Mouse (Mus musculus) hindbrain, embryonic 15.5 days (tissue): Measurements from ENCODE around the gene Gm49361. TPM values are rescaled to one million over a fixed set of nuclear protein-coding genes. Genes with fewer than 3 reads are reported as not detected.

Experiments used
- ATAC-seq: fragments of 200-750 bp; cut with Nextera tagmentation; 2 replicates; pipeline ENCODE4 v1.8.0; 2017; ENCODE audit warnings: low read depth, moderate number of reproducible peaks, moderate TSS enrichment; ENCODE audit not compliant: low FRiP score
- H3K27ac ChIP-seq: fragments of 300-500 bp; sonication (generic); replicated peaks from 2 replicates; pipeline ENCODE4 v1.5.1; 2015; ENCODE audit warnings: mild to moderate bottlenecking, inconsistent platforms
- H3K27me3 ChIP-seq: fragments of 300-500 bp; sonication (generic); 2 replicates; pipeline ENCODE4 v1.6.1; 2015; ENCODE audit warnings: control low read depth, inconsistent platforms
- H3K36me3 ChIP-seq: fragments of 300-500 bp; sonication (generic); 2 replicates; pipeline ENCODE4 v1.6.1; 2015; ENCODE audit warnings: control low read depth, inconsistent platforms
- H3K4me1 ChIP-seq: fragments of 300-500 bp; sonication (generic); replicated peaks from 2 replicates; pipeline ENCODE4 v1.6.1; 2015; ENCODE audit warnings: control low read depth, inconsistent platforms
- H3K4me2 ChIP-seq: fragments of 300-500 bp; sonication (generic); 2 replicates; pipeline ENCODE4 v1.6.1; 2015; ENCODE audit warnings: moderate library complexity, mild to moderate bottlenecking, inconsistent platforms
- H3K4me3 ChIP-seq: fragments of 300-500 bp; sonication (generic); 2 replicates; pipeline ENCODE4 v1.5.1; 2015; ENCODE audit warnings: mild to moderate bottlenecking, inconsistent platforms
- H3K9ac ChIP-seq: fragments of 300-500 bp; sonication (generic); 2 replicates; pipeline ENCODE4 v1.6.1; 2015; ENCODE audit warnings: inconsistent platforms
- H3K9me3 ChIP-seq: fragments of 300-500 bp; sonication (generic); 2 replicates; pipeline ENCODE4 v1.6.1; 2016; ENCODE audit warnings: control low read depth, inconsistent platforms
- WGBS: fragments of 180-500 bp; shearing (Covaris S2); methylation state at CpG from one replicate; pipeline ENCODE4 v1.1.7; 2015; 5-methylcytosine and 5-hydroxymethylcytosine counted together
- polyA plus RNA-seq: library from polyadenylated mRNA; unstranded; fragments of >200 nt; fragmentation: Nextera tagmentation; extraction: Ambion mirVana; gene quantifications from 2 replicates; pipeline ENCODE4 v1.2.1, GENCODE M21; 2015

Gm49361 gene
- polyA plus RNA-seq, result not detected in 2 replicates

DNA sequence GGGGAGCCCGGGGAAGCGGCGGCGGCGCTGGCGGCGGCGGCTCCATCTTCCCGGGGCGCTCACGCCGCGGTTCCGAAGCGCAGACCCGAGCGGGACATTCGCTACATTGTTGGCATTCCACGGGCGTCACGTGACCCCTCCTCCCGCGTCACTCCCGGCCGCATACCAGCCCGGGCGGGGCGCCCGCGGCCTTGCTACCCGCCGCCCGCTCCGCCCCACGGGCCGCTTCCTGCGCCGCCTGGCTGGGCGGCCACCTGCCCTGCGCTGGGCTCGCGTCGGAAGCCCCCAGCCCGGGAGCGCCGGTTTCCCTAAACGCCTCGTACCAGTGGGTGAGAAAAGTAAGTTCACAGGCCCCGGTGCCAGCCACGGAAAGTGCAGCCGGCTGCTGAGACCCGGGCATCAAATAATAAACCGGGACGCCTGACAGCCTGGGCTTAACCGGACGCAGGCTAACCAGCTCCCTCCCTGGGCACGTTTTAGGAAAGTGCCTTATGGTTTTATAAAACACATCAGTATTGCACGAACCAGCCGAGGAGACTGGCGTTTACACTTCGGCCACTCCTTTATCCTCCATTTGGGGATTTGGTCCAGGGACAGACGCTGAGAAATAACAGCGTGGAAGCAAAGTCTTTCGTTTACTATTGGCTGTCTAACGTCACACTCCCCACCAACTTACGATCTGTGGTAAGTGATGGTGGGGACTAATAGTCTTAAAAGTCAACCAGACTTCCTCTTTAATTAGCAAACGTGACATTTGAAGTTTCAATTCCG, at the start of gene Gm49361:
Gm49361 (minus strand) TSS at position 103 of the 771 bp plus-strand sequence.
- no peaks in the 10 kb centered on the region for H3K36me3 ChIP-seq

DNA sequence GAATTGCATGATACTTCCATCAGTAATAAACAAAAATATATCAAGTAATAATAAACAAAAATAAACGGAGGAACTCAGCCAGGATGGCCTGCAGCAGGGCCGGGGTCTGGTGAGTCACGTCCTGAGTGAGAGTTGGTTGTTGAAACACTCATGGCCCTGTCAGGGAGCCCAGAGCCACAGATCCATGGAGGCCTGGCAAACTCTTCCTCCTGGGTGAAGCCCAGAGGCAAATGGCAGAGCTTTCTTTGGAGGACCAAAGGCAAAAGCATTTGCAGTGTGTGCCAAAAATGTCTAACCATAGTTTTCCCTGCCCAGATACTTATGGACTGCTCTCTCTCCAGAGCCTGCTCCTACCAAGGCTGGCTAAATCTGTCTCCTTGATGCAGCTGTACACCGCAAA, 45.3 kb upstream of the Gm49361 start:
- H3K4me2 ChIP-seq, result no peak overlapping the region
- 87% methylated on average over 4 of the region's 4 CpGs for WGBS
- H3K27me3 ChIP-seq, result no peaks in the 10 kb centered on the region
- H3K9ac ChIP-seq, result no peak overlapping the region
- no peaks in the 10 kb centered on the region for H3K9me3 ChIP-seq
- no peak overlapping the region for H3K4me3 ChIP-seq
- no peak for ATAC-seq
- no peak overlapping the region for H3K27ac ChIP-seq
- no peaks in the 10 kb centered on the region for H3K4me1 ChIP-seq
- no peaks in the 10 kb centered on the region for H3K36me3 ChIP-seq

More for the DNA sequence above, at the start of gene Gm49361:
- ATAC-seq, result peak; percentile 91
- Histone ChIP-seq H3K4me3 (peak within 1 kb of the TSS; percentile 85), H3K4me2 (peak within 1 kb of the TSS; percentile 88), H3K4me1 (peaks cover 29% of the 10 kb centered on the region), H3K27me3 (no peaks in the 10 kb centered on the region), H3K9me3 (no peaks in the 10 kb centered on the region), H3K9ac (peak within 1 kb of the TSS; percentile 67), H3K27ac (peak within 1 kb of the TSS; percentile 80)
- under 1% methylated on average over 58 of the region's 68 CpGs for WGBS

DNA sequence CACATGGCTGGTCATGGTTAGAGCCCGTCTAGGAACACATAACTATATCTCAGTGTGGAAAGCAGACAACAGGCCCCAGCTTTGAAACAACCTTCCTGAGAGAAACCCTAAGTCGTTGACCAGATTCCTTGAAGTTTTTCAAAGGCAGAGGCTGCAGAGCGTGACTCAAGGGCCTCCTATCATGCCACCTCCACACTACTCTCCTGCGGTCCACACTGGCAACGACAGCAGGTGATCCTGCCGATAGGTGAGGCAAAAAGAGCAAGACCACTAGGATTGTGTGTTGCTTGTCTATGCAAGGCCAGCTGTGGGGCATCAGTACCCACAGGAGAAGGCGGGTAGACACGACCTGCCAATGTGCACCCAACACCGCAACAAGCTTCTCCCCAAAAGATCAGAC, 43.9 kb upstream of the Gm49361 start:
- Histone ChIP-seq H3K36me3 (no peaks in the 10 kb centered on the region), H3K4me2 (no peak overlapping the region), H3K9me3 (no peaks in the 10 kb centered on the region), H3K4me1 (no peaks in the 10 kb centered on the region), H3K4me3 (no peak overlapping the region), H3K27ac (no peak overlapping the region), H3K27me3 (no peaks in the 10 kb centered on the region), H3K9ac (no peak overlapping the region)
- ATAC-seq, result no peak
- 93% methylated on average over 9 of the region's 9 CpGs for WGBS

DNA sequence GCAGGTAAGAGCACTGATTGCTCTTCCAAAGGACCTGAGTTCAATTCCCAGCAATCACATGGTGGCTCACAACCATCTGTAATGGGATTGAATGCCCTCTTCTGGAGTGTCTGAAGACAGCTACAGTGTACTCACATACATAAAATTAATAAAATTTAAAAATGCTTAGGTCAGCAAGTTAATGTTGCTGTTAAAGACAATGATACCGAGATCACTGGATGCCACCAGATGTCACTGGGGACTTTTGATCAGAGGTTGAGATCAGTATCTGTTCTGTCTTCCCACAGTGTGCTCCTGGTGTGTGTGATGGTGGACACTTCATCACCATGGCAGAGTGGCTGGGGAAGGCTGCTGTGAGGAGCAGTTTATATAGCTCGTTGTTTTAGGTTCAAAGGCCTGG, 43.4 kb upstream of the Gm49361 start:
- Histone ChIP-seq H3K27me3 (no peaks in the 10 kb centered on the region), H3K4me1 (no peaks in the 10 kb centered on the region), H3K4me2 (no peak overlapping the region), H3K9me3 (no peaks in the 10 kb centered on the region), H3K9ac (no peak overlapping the region), H3K4me3 (no peak overlapping the region), H3K27ac (no peak overlapping the region), H3K36me3 (no peaks in the 10 kb centered on the region)
- ATAC-seq, result no peak
- 81% methylated on average over 2 of the region's 2 CpGs for WGBS

DNA sequence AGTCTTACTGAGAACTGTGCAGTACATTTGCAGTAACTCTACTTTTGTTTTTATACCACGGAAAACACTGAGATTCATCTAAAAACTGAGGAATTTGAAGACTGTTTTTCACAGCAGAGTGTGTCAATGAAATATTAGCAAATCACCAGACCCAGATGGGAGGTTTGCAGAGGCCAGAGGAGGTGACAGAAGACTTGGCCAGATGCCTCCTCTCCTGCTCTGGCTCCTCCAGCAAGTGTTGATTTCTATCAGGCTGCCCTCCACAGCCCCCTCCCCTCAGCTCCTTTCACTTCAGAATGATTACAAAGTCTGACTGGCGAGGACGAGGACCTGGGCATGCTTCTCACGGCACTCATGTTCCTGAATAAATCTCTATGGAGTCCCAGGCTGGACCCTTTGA, 41.5 kb upstream of the Gm49361 start:
- Histone ChIP-seq H3K36me3 (no peaks in the 10 kb centered on the region), H3K4me2 (no peak overlapping the region), H3K9me3 (no peaks in the 10 kb centered on the region), H3K27me3 (no peaks in the 10 kb centered on the region), H3K9ac (no peak overlapping the region), H3K4me1 (no peaks in the 10 kb centered on the region), H3K4me3 (no peak overlapping the region), H3K27ac (no peak overlapping the region)
- WGBS, result 62% methylated on average over 4 of the region's 4 CpGs
- no peak for ATAC-seq

DNA sequence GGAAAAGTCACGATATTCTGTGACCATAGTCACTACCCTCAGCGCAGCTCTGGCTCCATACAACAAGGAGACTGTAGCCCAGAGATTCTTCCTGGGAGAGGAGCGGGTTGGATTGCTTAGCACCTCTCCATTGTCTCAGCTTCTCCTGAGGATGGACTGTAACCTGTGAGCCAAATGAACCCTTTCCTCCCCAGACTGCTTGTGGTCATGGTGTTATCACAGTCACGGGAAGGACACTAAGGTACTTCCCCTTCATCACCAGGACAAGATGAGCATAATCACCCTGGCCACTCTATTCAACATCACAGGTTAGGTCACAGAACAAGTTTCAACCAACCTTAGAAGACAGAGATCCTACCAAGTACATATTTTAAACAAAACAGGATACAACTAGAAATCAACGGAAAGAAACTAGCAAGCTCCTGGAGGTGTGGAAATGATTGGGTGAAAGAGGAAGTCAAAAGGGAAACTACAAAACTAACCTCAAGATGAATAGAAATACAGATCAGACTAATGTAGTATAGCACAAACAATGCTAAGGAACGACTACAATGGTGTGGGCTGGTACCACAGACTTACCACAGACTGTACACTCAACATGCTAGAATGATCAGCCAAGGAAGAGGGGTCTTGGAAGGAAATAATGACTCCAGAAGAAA, 26.4 kb upstream of the Gm49361 start:
- Histone ChIP-seq H3K9ac (no peak overlapping the region), H3K9me3 (no peaks in the 10 kb centered on the region), H3K27me3 (no peaks in the 10 kb centered on the region), H3K4me3 (no peak overlapping the region), H3K36me3 (no peaks in the 10 kb centered on the region), H3K4me1 (no peaks in the 10 kb centered on the region), H3K27ac (no peak overlapping the region), H3K4me2 (no peak overlapping the region)
- 84% methylated on average over 6 of the region's 6 CpGs for WGBS
- ATAC-seq, result no peak

DNA sequence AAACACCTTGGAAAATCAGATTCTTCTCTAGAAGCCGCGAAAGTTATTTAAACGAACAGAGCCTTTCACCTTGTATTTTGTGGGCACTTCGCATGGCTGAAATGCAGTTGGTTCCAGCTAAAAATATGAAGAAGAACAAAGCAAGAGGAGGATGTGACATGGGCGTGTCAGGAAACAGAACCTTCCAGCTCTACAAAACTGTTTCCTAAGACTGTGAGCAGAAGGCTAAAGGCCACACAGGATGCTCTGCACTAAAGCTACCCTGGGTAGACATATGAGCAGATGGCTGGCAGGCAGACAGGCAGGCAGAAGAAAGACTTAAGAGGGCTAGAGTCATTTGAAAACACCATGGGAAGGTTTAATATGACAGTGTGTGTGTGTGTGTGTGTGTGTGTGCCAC, 23.2 kb upstream of the Gm49361 start:
- Histone ChIP-seq H3K27me3 (no peaks in the 10 kb centered on the region), H3K36me3 (no peaks in the 10 kb centered on the region), H3K27ac (no peak overlapping the region), H3K9ac (no peak overlapping the region), H3K4me2 (no peak overlapping the region), H3K4me3 (no peak overlapping the region), H3K9me3 (no peaks in the 10 kb centered on the region), H3K4me1 (no peaks in the 10 kb centered on the region)
- WGBS, result 97% methylated on average over 5 of the region's 5 CpGs
- no peak for ATAC-seq

DNA sequence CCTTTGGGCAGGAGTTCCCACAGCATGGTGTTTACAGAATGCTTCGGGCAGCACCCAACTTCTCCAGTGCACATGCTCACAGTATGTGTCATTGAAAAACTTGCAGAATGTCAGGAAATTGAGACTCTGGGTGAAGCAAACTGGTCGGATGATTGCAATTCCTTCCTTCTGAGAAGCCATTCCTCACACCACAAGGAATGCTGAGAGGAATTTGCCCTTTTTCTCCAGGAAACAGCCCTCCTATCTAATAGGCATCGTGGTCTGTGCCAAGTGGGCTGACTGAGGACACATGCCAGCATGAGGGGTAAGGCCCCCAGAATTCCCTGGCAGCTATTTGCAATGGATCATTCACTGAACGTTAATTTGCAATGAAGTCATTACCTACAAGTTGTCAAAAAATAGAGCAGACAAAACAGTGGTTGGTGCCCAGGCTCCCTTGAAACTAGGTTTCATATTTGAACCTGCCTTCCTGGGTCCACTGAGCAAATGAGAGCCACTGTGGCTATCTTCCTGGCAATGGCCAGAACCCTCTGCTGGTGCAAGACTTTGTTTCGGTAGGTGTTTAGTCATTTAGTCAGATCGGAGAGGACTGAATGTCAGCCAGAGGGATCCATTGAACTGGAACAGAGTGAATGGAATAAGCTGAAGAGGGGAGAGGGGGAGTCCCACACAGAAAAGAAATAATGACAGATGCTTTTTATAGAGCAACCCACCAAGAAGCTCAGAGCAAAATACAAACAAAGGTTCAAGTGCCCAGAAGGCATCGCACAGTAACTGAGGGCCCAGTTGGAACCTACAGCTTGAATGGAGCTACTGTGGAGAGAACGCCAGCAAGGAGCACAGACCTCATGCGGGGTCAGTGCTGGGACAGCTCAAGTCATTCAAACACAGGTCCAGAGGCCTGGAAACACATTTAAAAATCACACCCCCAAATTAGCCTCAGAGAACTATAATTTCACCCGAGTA, 14.8 kb upstream of the Gm49361 start:
- Histone ChIP-seq H3K4me3 (no peak overlapping the region), H3K36me3 (no peaks in the 10 kb centered on the region), H3K4me2 (no peak overlapping the region), H3K9me3 (no peaks in the 10 kb centered on the region), H3K4me1 (no peaks in the 10 kb centered on the region), H3K27ac (no peak overlapping the region), H3K27me3 (no peaks in the 10 kb centered on the region), H3K9ac (no peak overlapping the region)
- ATAC-seq, result no peak
- 40% methylated on average over 10 of the region's 10 CpGs for WGBS

DNA sequence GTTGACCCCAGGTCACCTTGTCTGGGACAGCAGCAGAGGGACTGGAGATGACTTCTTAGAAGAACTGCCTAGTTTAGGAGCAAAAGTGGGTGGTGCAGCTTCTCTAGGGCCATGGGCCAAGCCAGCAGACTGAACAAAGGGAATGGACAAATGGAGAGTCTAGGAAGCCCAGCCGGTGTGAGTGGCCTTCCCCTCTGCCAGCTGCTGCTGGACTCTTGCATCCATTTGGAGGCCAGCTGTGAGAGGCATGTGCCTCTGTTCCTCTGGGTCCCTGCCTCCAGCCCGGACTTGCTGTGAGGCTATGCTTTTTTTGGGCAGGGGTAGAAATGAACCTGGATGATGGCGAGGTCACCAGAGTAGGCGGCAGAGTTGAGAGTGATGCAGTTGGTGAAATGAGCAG, 12.3 kb upstream of the Gm49361 start, which contains the start of gene Lats2:
Lats2 (minus strand) TSS at position 152 of the 400 bp plus-strand sequence.
- H3K36me3 ChIP-seq, result no peaks in the 10 kb centered on the region
- no peak within 1 kb of the TSS for H3K9ac ChIP-seq
- H3K27me3 ChIP-seq, result no peaks in the 10 kb centered on the region
- no peak within 1 kb of the TSS for H3K4me2 ChIP-seq
- H3K4me1 ChIP-seq, result no peaks in the 10 kb centered on the region
- ATAC-seq, result no peak
- no peaks in the 10 kb centered on the region for H3K9me3 ChIP-seq
- WGBS, result 81% methylated on average over 4 of the region's 4 CpGs
- H3K27ac ChIP-seq, result no peak within 1 kb of the TSS
- no peak within 1 kb of the TSS for H3K4me3 ChIP-seq

DNA sequence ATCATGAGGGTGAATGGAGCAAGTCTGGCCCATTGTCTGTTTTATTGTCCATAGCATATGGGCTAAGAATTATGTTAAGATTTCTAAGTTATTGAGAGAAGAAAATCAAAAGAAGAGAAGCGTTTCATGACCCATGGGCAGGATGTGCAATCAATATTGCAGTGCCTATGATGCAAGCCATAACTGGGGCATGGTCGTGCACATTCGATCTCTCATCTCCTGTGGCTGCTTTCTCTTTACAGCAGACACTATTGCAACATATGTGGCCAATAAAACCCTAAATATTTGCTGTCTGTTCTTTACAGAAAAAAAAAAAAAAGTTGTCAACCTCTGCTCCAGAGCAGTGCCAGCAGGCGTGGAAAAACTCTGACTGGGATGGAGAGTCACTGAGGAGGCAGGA, 10.2 kb upstream of the Gm49361 start:
- Histone ChIP-seq H3K9ac (no peak overlapping the region), H3K4me3 (no peak overlapping the region), H3K4me2 (no peak overlapping the region), H3K9me3 (no peaks in the 10 kb centered on the region), H3K27me3 (no peaks in the 10 kb centered on the region), H3K4me1 (no peaks in the 10 kb centered on the region), H3K36me3 (no peaks in the 10 kb centered on the region), H3K27ac (no peak overlapping the region)
- ATAC-seq, result no peak
- whole genome bisulfite sequencing, result 89% methylated on average over 4 of the region's 4 CpGs

DNA sequence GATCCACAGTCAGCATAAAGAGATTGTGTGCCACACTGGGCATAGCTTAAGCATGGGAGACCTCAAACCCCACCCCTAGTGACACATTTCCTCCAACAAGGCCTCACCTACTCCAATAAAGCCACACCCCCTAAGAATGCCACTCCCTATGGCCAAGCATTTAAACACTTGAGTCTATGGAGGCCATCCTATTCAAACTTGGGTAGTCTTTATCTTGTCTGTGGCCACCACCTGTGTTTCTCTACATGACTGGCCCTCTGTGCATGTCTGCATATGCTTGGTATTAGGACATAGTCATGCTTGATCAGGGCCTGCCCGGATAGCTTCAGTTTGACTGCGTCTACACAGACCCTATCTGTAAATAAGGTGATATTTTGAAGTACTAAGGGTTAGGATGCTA, 9.8 kb upstream of the Gm49361 start:
- no peaks in the 10 kb centered on the region for H3K4me1 ChIP-seq
- WGBS, result 92% methylated on average over 2 of the region's 2 CpGs

More for the DNA sequence above, 9.8 kb upstream of the Gm49361 start:
- Histone ChIP-seq H3K27me3 (no peaks in the 10 kb centered on the region), H3K36me3 (no peaks in the 10 kb centered on the region), H3K27ac (no peak overlapping the region), H3K4me2 (no peak overlapping the region), H3K9ac (no peak overlapping the region), H3K9me3 (no peaks in the 10 kb centered on the region), H3K4me3 (no peak overlapping the region)
- ATAC-seq, result no peak
